Mouse (Mus musculus) fibroblast of lung, adult 2 months (primary cell): ENCODE data around the gene Sfxn5.
A peak's percentile ranks its signal among the peaks of the same experiment; 100 is the strongest.

Source experiments
- DNase-seq: peaks from one replicate; pipeline ENCODE4 v3.0.0-alpha.2; 2011; ENCODE audit warnings: low read depth

The Sfxn5 gene

DNA sequence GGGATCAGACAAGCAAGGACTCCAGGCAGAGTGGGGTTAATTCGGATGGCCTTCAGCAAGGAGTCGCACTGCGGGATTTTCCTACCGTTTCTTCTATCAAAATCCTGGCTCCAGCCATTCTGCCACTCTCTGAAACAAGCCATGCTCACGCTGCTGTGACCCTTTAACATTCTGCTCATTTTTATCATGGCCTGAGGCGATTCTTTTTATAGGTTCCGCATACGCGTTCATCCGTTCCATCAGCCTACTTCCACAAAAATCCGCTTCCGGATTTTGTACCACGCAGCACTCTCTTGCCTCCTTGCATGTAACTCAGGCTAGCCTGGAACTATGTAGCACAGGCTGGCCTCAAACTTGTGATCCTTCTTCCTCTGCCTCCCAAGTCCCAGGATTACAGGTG, 510 bp upstream of the Sfxn5 start:
- no peak for DNase-seq

- no peak for DNase-seq
These were observed 747 bp downstream of the Sfxn5 start for GRCm38 (mm10) chr6:85332351-85332999.

- no peak for DNase-seq
These were observed 1.5 kb downstream of the Sfxn5 start for GRCm38 (mm10) chr6:85331736-85332135.

GRCm38 (mm10) chr6:85331221-85331735, 1.9 kb downstream of the Sfxn5 start:
- no peak for DNase-seq

- no peak for DNase-seq
These were observed 3.5 kb downstream of the Sfxn5 start for GRCm38 (mm10) chr6:85329666-85330185.

- DNase-seq, result no peak
These were observed 6.7 kb downstream of the Sfxn5 start for GRCm38 (mm10) chr6:85326564-85326963.

DNA sequence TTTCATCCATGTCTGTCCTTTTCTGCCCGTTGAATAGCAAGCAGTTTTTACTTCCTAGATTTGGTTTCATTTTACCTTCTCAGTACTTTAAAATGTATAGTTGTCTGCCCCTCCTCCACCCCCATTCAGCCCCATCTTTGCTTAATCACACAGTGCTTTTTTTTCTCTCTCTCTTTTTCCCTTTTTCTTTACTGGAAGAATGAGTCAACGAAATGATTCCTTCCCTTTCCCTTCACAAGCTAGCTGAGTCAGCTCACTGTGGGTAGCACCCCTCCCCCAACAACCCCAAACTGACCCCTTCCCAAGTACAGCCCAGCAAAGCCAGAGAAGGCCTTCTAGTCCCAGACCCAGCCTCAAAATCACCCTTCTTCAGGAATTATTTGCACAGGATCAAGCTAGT, 8.1 kb downstream of the Sfxn5 start:
- no peak for DNase-seq

DNA sequence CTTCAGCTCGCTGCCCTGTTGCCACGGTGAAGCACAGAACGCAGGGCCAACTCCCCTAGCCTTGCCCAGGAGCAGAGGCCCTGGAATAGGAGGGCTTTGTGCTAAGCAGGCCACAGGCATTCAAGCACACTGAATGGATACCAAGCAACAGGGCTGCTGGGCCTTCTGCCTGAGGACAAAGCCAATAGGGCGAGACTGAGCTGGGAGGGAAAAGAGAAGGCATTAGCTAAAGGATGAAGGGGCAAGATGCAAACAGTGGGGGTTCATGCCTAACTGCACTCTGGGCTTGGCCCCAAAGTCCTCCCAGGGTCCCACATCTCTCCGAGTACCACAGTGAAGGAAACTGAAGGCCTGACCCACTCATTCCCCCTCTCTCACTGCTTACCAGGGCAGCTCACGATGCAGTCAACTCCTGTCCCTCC, 12.8 kb downstream of the Sfxn5 start:
- DNase-seq, result no peak

GRCm38 (mm10) chr6:85316211-85316610, 17.0 kb downstream of the Sfxn5 start:
- DNase-seq, result no peak

DNA sequence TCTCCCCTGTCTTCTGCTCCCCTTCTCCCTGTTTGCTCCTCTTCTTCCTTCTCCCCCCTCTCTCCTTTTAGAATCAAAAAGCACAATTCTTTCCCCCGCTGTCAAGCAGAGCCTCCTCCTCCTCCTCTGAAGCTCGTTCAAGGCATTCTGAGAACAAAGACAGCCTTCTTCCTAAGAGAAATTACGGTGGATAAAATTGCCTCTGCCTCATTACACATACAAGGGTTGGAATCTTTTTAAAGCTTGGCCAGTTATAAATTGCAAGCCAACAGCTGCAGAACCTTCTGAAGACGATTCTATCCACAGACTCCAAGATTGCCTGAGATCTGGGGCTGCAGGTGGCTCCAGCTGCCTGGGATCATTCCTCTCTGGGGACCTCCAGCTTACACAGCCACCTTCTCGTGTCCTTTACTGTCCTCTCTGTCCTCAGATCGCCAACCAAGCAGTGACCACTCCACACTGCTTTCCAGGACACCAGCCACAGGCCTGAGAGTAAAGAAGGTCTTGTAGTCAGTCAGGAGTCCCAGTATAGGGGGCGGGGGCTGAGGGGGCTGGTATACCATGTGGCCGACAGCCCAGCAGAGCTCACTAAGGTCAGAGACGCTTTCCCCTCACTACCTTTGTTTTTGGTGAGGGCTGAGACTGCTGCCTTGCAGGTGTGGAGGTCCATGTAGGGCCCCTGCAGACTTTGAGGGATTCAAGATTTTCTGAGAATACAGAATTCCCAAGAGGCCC, 19.0 kb downstream of the Sfxn5 start:
- DNase-seq, result no peak

DNA sequence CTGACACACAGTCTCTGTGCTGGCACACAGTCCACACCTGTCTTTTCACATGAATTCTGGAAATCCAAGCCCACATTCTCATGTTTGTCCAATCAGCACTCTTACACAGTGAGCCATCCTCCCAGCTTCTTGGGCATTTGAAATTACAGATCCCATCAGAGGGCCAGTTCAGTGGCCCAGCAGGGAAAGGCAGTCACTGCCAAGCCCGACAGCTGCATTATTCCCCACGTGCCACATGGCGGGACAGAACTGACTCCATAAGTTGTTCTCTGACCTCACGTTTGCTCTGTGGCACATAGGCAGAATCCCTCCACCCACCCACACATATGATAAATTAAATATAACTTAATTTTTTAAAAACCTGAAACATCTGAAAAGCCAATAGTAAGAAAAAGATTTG, 25.3 kb downstream of the Sfxn5 start:
- DNase-seq, result no peak

DNA sequence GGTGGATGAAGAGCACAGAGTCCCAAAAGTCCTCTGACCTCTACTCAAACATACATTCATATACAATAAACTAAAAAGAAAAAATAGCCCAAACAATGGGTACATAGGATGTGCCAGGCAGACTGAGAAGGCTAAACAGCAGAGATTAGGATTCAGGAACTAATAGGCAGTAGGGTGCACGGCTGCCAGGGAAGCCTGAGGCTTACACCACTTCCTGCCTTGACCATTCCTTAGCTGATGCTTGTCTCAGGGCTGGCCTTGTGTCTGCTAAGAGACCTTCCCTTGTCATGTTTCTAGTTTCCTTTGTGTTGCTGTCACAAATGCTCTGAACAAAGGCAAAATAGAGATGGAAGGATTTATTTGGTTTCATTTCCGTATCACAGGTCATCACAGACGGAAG, 26.8 kb downstream of the Sfxn5 start:
- no peak for DNase-seq

DNA sequence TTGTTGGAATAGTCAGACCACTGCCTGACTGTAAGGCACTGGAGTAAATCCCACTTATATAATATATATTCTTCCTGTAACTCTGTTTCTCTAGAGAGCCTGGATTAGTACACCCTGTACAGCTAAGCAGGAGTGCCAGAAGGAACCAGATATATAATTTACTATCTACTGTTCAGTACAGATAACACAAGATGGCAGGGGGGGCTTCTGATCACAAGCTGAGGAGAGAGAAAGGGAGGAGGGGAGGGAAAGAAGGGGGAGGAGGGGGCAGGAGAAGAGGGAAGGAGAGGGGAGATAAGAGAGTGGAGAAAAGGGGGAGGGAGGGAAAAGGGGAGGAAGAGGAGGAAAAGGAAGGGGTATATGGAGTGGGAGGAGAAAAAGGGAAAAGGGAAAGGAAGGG, 27.4 kb downstream of the Sfxn5 start:
- no peak for DNase-seq

DNA sequence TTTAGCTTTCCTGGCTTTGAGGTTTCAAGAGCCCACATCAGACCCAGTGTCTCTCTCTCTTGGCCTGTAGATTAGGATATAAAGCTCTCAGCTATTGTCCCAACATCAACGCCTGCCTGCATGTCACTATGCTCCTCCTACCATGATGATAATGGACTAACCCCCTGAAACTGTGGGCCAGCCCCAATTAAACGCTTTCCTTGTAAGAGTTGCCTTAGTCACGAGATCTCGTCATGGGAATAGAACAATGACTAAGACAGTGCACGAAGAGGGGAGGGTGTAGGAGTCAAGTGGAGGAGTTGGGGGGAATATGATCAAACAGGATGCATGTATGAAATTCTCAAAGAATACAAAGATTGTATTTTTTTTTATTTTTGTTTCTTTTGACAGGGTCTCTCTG, 28.3 kb downstream of the Sfxn5 start:
- no peak for DNase-seq

DNA sequence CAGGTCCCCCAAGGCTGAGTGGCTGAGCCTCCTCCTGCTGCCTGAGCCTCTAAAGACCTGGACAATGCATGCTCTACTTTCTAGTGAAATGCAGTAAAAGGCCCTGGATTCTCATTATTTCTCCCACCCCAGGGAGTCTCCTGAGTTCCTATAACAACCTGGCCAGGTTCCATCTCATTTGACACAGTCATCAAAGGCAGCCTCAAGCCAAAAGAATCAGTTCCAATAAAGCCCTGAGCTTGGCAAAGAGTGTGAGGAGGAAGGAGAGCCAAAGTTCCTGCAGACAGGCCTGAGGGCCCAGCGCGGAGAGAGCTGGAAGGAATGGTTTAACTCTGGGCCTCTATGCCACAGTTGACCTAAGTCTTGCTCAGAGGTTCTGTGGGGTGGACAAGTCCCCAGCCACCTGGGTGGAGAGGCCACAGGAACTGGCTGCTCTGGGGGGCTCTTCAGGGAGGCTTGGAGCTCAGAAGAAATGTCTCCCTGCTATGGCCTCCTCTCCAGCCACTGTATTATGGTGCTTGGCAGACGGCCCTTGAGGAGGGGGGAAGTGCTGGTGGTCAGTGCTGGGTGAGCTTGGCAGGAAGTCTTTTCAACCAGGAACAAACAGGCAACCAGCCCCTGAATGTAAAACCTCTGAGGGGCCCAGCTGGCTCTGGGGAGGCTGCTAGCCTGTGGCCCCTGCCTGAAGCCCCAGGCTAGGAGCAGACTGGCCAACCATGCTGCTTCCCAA, 30.7 kb downstream of the Sfxn5 start:
- DNase-seq, result peak; percentile 61

GRCm38 (mm10) chr6:85295384-85296167, 37.6 kb downstream of the Sfxn5 start:
- no peak for DNase-seq

GRCm38 (mm10) chr6:85294004-85294379, 39.2 kb downstream of the Sfxn5 start:
- no peak for DNase-seq

DNA sequence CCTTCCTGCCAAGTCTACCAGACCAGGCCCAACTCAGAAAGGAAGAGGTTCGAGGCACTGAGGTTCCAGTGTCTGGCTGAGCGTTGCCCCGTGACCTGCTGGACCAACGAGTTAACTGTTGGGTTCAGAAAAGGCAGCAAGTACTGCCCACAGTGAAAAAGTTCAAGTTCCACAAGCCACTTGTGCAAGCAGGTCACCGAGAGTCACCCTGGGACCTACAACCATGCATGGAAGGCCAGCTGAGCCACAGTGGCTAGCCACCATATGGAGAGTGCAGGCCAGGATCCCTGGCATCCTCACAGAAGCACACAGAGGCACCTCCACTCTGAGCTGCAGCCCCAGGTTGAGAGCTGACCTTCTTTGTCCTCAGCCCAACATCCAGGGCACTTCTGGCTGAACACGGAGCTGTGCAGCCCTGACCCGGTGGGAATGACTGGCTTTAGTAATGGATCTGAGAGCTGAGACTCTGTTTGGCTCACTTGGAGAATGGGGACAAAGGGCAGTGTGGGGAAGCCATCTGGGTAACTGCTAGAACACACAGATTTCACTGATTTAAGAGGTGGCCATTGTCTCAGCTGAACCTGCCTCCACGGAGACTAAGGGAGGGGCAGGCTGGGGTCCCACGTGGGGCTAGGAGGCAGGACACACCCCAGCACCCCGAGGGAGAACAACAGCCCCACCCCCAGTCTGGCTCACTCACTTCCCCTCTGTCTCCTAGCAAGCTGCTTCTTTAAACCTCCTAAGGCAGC, 39.8 kb downstream of the Sfxn5 start:
- no peak for DNase-seq

- DNase-seq, result no peak
These were observed 42.1 kb downstream of the Sfxn5 start for GRCm38 (mm10) chr6:85290869-85291824.
